Mouse (Mus musculus) olfactory bulb, adult 2 months (tissue): ENCODE results near the gene Ltb.
A peak's percentile ranks its signal among the peaks of the same experiment; 100 is the strongest.

Experiments used
- CTCF ChIP-seq: fragments of 200-500 bp; IDR thresholded peaks from 2 replicates; pipeline ENCODE4 v1.5.1; 2012; ENCODE audit warnings: low read depth, mild to moderate bottlenecking, low read length, moderate library complexity; ENCODE audit not compliant: insufficient read depth
- POLR2A ChIP-seq: fragments of 200-500 bp; IDR thresholded peaks from 2 replicates; pipeline ENCODE4 v1.6.1; 2012; ENCODE audit warnings: mild to moderate bottlenecking, low read depth, low read length, moderate library complexity; ENCODE audit not compliant: insufficient read depth

GRCm38 (mm10) chr17:35236390-35236746, 42.1 kb downstream of the Ltb start:
- TF ChIP-seq POLR2A (no peak), CTCF (peak; percentile 88)
